Mouse (Mus musculus) v-Abl transformed pro-B cells (cell line): Measurements from ENCODE around the gene Rnd2.
"Not testable (repeated sequence)": the region's sequence is repeated elsewhere in the genome, so short reads cannot be mapped to it uniquely, and the experiment has no call there.

Experiments used
- in situ Hi-C, 2 experiments: fragments of 400-800 bp; cut with MboI; formaldehyde crosslinking; loops; one replicate each; pipeline ENCODE4 v1.15.1; 2025; ENCODE audit not compliant: unreplicated experiment in 2 of 2

The Rnd2 gene

GRCm38 (mm10) chr11:101465869-101466551 lies 1.2 kb downstream of the Rnd2 start, which contains the start of gene Vat1:
Gene Vat1 (minus strand): TSS chr11:101466230.
- in situ Hi-C loops = no loop called here

GRCm38 (mm10) chr11:101466552-101466950 lies 1.8 kb downstream of the Rnd2 start:
- in situ Hi-C loops = not testable (repeated sequence)

GRCm38 (mm10) chr11:101467477-101468262 lies 2.9 kb downstream of the Rnd2 start:
- in situ Hi-C loops = no loop called here

GRCm38 (mm10) chr11:101468263-101468688 lies 3.5 kb downstream of the Rnd2 start:
- in situ Hi-C loops = no loop called here

- in situ Hi-C loops = no loop called here
Measured at GRCm38 (mm10) chr11:101468731-101469130, 3.9 kb downstream of the Rnd2 start.

- in situ Hi-C loops = no loop called here
Measured at GRCm38 (mm10) chr11:101469155-101469554, 4.4 kb downstream of the Rnd2 start.

GRCm38 (mm10) chr11:101470206-101470605 lies 5.4 kb downstream of the Rnd2 start:
- in situ Hi-C loops = no loop called here

- in situ Hi-C loops = no loop called here
Measured at GRCm38 (mm10) chr11:101471926-101472325, 7.1 kb downstream of the Rnd2 start.

- in situ Hi-C loops = no loop called here
Measured at GRCm38 (mm10) chr11:101472336-101472735, 7.5 kb downstream of the Rnd2 start.

GRCm38 (mm10) chr11:101473686-101474085 lies 8.9 kb downstream of the Rnd2 start:
- in situ Hi-C loops = not testable (repeated sequence)

GRCm38 (mm10) chr11:101474298-101474697 lies 9.5 kb downstream of the Rnd2 start:
- in situ Hi-C loops = no loop called here

GRCm38 (mm10) chr11:101476361-101476760 lies 11.6 kb downstream of the Rnd2 start:
- in situ Hi-C loops = not testable (repeated sequence)

GRCm38 (mm10) chr11:101477194-101477551 lies 12.4 kb downstream of the Rnd2 start:
- in situ Hi-C loops = no loop called here

- in situ Hi-C loops = no loop called here
Measured at GRCm38 (mm10) chr11:101477552-101478211, 12.9 kb downstream of the Rnd2 start.

GRCm38 (mm10) chr11:101479171-101479635 lies 14.4 kb downstream of the Rnd2 start:
- in situ Hi-C loops = no loop called here

- in situ Hi-C loops = no loop called here
Measured at GRCm38 (mm10) chr11:101480912-101481311, 16.1 kb downstream of the Rnd2 start.

GRCm38 (mm10) chr11:101483804-101484203 lies 19.0 kb downstream of the Rnd2 start:
- in situ Hi-C loops = no loop called here

GRCm38 (mm10) chr11:101484245-101484644 lies 19.4 kb downstream of the Rnd2 start:
- in situ Hi-C loops = no loop called here

- in situ Hi-C loops = no loop called here
Measured at GRCm38 (mm10) chr11:101484814-101485213, 20.0 kb downstream of the Rnd2 start.

- in situ Hi-C loops = no loop called here
Measured at GRCm38 (mm10) chr11:101485509-101486028, 20.8 kb downstream of the Rnd2 start.

GRCm38 (mm10) chr11:101486126-101486525 lies 21.3 kb downstream of the Rnd2 start:
- in situ Hi-C loops = no loop called here
